Mouse (Mus musculus): ENCODE data around the gene Hs3st6.

Hs3st6 gene

GRCm38 (mm10) chr17:24728184-24728583 is 24.6 kb upstream of the Hs3st6 start:
- no peak for DNase-seq (ENCODE audit: extremely low read depth, low read depth, low spot score)

GRCm38 (mm10) chr17:24729067-24729466 is 23.7 kb upstream of the Hs3st6 start:
- no peak for DNase-seq (ENCODE audit: extremely low read depth, low read depth, low spot score)

GRCm38 (mm10) chr17:24730787-24731186 is 22.0 kb upstream of the Hs3st6 start:
- DNase-seq (ENCODE audit: extremely low read depth, low read depth, low spot score): no peak

- no peak for DNase-seq (ENCODE audit: extremely low read depth, low read depth, low spot score)
Measured at GRCm38 (mm10) chr17:24732233-24732935, 20.4 kb upstream of the Hs3st6 start.

GRCm38 (mm10) chr17:24733434-24734050 is 19.2 kb upstream of the Hs3st6 start:
- no peak for DNase-seq (ENCODE audit: extremely low read depth, low read depth, low spot score)

- DNase-seq (ENCODE audit: extremely low read depth, low read depth, low spot score): no peak
Measured at GRCm38 (mm10) chr17:24734513-24734912, 18.3 kb upstream of the Hs3st6 start.

GRCm38 (mm10) chr17:24735446-24735845 is 17.3 kb upstream of the Hs3st6 start:
- no peak for DNase-seq (ENCODE audit: extremely low read depth, low read depth, low spot score)

- peak; percentile 94 for DNase-seq (ENCODE audit: extremely low read depth, low read depth, low spot score)
Measured at GRCm38 (mm10) chr17:24736330-24737051, 16.3 kb upstream of the Hs3st6 start, which contains the start of gene Msrb1. Msrb1 (plus strand) TSS chr17:24736642.

GRCm38 (mm10) chr17:24737135-24737810 is 15.5 kb upstream of the Hs3st6 start:
- peak; percentile 74 for DNase-seq (ENCODE audit: extremely low read depth, low read depth, low spot score)

GRCm38 (mm10) chr17:24738238-24738637 is 14.6 kb upstream of the Hs3st6 start:
- DNase-seq (ENCODE audit: extremely low read depth, low read depth, low spot score): no peak

GRCm38 (mm10) chr17:24739926-24740325 is 12.9 kb upstream of the Hs3st6 start:
- DNase-seq (ENCODE audit: extremely low read depth, low read depth, low spot score): no peak

- DNase-seq (ENCODE audit: extremely low read depth, low read depth, low spot score): no peak
Measured at GRCm38 (mm10) chr17:24742307-24742706, 10.5 kb upstream of the Hs3st6 start.

- DNase-seq (ENCODE audit: extremely low read depth, low read depth, low spot score): no peak
Measured at GRCm38 (mm10) chr17:24743896-24744295, 8.9 kb upstream of the Hs3st6 start.

GRCm38 (mm10) chr17:24744381-24744780 is 8.4 kb upstream of the Hs3st6 start:
- DNase-seq (ENCODE audit: extremely low read depth, low read depth, low spot score): no peak

- no peak for DNase-seq (ENCODE audit: extremely low read depth, low read depth, low spot score)
Measured at GRCm38 (mm10) chr17:24745526-24746497, 7.0 kb upstream of the Hs3st6 start.

GRCm38 (mm10) chr17:24746986-24747385 is 5.8 kb upstream of the Hs3st6 start:
- no peak for DNase-seq (ENCODE audit: extremely low read depth, low read depth, low spot score)

GRCm38 (mm10) chr17:24751528-24751927 is 1.3 kb upstream of the Hs3st6 start:
- peak; percentile 70 for DNase-seq (ENCODE audit: extremely low read depth, low read depth, low spot score)

GRCm38 (mm10) chr17:24757394-24757793 is 4.6 kb downstream of the Hs3st6 start:
- DNase-seq (ENCODE audit: extremely low read depth, low read depth, low spot score): no peak

- no peak for DNase-seq (ENCODE audit: extremely low read depth, low read depth, low spot score)
Measured at GRCm38 (mm10) chr17:24761121-24761520, 8.3 kb downstream of the Hs3st6 start.

Measured in fat pad, adult 2 months (tissue).